Mouse (Mus musculus): ENCODE results near the gene Med16.

Gene Med16

GRCm38 (mm10) chr10:79883297-79884084, 25.2 kb downstream of the Med16 start:
- DNase-seq (ENCODE audit: low spot score): peak; percentile 91

GRCm38 (mm10) chr10:79881981-79882380, 26.7 kb downstream of the Med16 start:
- DNase-seq (ENCODE audit: low spot score): peak; percentile 74

- DNase-seq (ENCODE audit: low spot score): no peak
These were observed 28.0 kb downstream of the Med16 start for GRCm38 (mm10) chr10:79880721-79881120.

GRCm38 (mm10) chr10:79879527-79879926, 29.2 kb downstream of the Med16 start:
- DNase-seq (ENCODE audit: low spot score): no peak

GRCm38 (mm10) chr10:79877757-79878156, 31.0 kb downstream of the Med16 start:
- no peak for DNase-seq (ENCODE audit: low spot score)

- DNase-seq (ENCODE audit: low spot score): no peak
These were observed 31.5 kb downstream of the Med16 start for GRCm38 (mm10) chr10:79877174-79877573.

- peak; percentile 67 for DNase-seq (ENCODE audit: low spot score)
These were observed 34.3 kb downstream of the Med16 start, which contains the start of the genes Prtn3 and Plppr3 for GRCm38 (mm10) chr10:79874290-79874862. TSS of gene Prtn3 (plus strand) at chr10:79874476. TSS of gene Plppr3 (minus strand) at chr10:79874634.

- no peak for DNase-seq (ENCODE audit: low spot score)
These were observed 34.9 kb downstream of the Med16 start for GRCm38 (mm10) chr10:79873715-79874289.

- no peak for DNase-seq (ENCODE audit: low spot score)
These were observed 35.4 kb downstream of the Med16 start for GRCm38 (mm10) chr10:79873313-79873712.

GRCm38 (mm10) chr10:79872862-79873261, 35.9 kb downstream of the Med16 start:
- DNase-seq (ENCODE audit: low spot score): no peak

- no peak for DNase-seq (ENCODE audit: low spot score)
These were observed 36.9 kb downstream of the Med16 start for GRCm38 (mm10) chr10:79871845-79872244.

- DNase-seq (ENCODE audit: low spot score): no peak
These were observed 42.1 kb downstream of the Med16 start for GRCm38 (mm10) chr10:79866601-79867000.

GRCm38 (mm10) chr10:79865801-79866295, 42.9 kb downstream of the Med16 start:
- no peak for DNase-seq (ENCODE audit: low spot score)

GRCm38 (mm10) chr10:79865189-79865601, 43.5 kb downstream of the Med16 start:
- DNase-seq (ENCODE audit: low spot score): no peak

GRCm38 (mm10) chr10:79864351-79865188, 44.2 kb downstream of the Med16 start:
- no peak for DNase-seq (ENCODE audit: low spot score)

GRCm38 (mm10) chr10:79862925-79863324, 45.8 kb downstream of the Med16 start:
- DNase-seq (ENCODE audit: low spot score): peak; percentile 71

GRCm38 (mm10) chr10:79862049-79862788, 46.5 kb downstream of the Med16 start:
- DNase-seq (ENCODE audit: low spot score): no peak

GRCm38 (mm10) chr10:79861230-79862048, 47.3 kb downstream of the Med16 start:
- no peak for DNase-seq (ENCODE audit: low spot score)

- DNase-seq (ENCODE audit: low spot score): no peak
These were observed 48.4 kb downstream of the Med16 start for GRCm38 (mm10) chr10:79860079-79860911.

Measured in testis, postnatal 10 days (tissue).